In genomic region chr14:11556356-11557130, GRCm38 (mm10) we compare ENCODE assay signal across 8 mouse cellular contexts. TPM values are rescaled to one million over a fixed set of nuclear protein-coding genes. Genes with fewer than 3 reads are reported as not detected.
DNase-seq lines count a peak whose midpoint lies in the region; ATAC-seq lines count a peak whose summit lies in the region.

No protein-coding gene starts in this region.

- no peaks in the 10 kb centered on the region for H3K9me3 ChIP-seq in hindbrain, embryonic 16.5 days (ENCODE audit: control insufficient read depth, low read length)

- WGBS in hindbrain, embryonic 16.5 days, result 3% methylated on average over 26 of the region's 26 CpGs

- intact Hi-C loops in gastrocnemius, postnatal 14 days (cut with DNase I; ENCODE audit: low total_unique reads), result loop anchor here (10.0 kb wide), 1 partner anchor 588 kb away; no protein-coding TSS in a partner anchor

- H3K36me3 ChIP-seq in hindbrain, embryonic 16.5 days (ENCODE audit: control insufficient read depth, insufficient read depth, low read length), result no peaks in the 10 kb centered on the region

- H3K27me3 ChIP-seq in hindbrain, embryonic 16.5 days (replicated peaks; ENCODE audit: control insufficient read depth, insufficient read depth, low read length), result no peaks in the 10 kb centered on the region

- peak; percentile 83 for DNase-seq in adrenal gland, adult 2 months
- DNase-seq in embryo, embryonic 10.5 days (ENCODE audit: low spot score), result peak; percentile 69
- DNase-seq in gastrocnemius, postnatal 14 days, result peak; percentile 53
- DNase-seq in left cerebral cortex, adult 11 months (ENCODE audit: low spot score), result peak; percentile 53
- DNase-seq in lung, postnatal 10 days, result peak; percentile 68
- peak; percentile 66 for DNase-seq in right cerebral cortex, postnatal 14 days

- peak overlapping the region; percentile 72 for H3K4me2 ChIP-seq in hindbrain, embryonic 16.5 days (ENCODE audit: low read length)

- peak overlapping the region; percentile 90 for H3K9ac ChIP-seq in hindbrain, embryonic 16.5 days (ENCODE audit: low read depth, low read length)

- ATAC-seq in hindbrain, embryonic 16.5 days, result peak; percentile 9; the same call in 1 of the 2 replicates
- ATAC-seq in CD4-positive, CD25-positive, alpha-beta regulatory T cell, adult 4 months, result no peak

- H3K4me1 ChIP-seq in hindbrain, embryonic 16.5 days (ENCODE audit: control insufficient read depth, insufficient read depth, low read depth, low read length), result peaks cover 9% of the 10 kb centered on the region

- H3K4me3 ChIP-seq in hindbrain, embryonic 16.5 days (ENCODE audit: low read length), result peak overlapping the region; percentile 89

- H3K27ac ChIP-seq in hindbrain, embryonic 16.5 days (ENCODE audit: low read depth, low read length), result peak overlapping the region; percentile 97

RNA-seq across cellular contexts. Expression of gene Ptprg, which starts 3.2 kb away (rescaled TPM):
- 100 to 1,000 TPM in 1 of 2 experiments, 10 to 100 TPM in 1; 92.6 to 116 TPM for total RNA-seq in adrenal gland, adult 2 months (2021)
- 75.9 and 130 TPM in 2 replicates for polyA plus RNA-seq in adrenal gland, adult 2 months (2012; rRNA removed)
- 10 to 100 TPM; 31.2 to 34.5 TPM for total RNA-seq in gastrocnemius, postnatal 14 days (2021)
- polyA plus RNA-seq in hindbrain, embryonic 16.5 days (2015; fragmentation: Nextera tagmentation; extraction: Ambion mirVana), result 38.5 and 44.5 TPM in 2 replicates
- not detected for polyA plus RNA-seq in CD4-positive, CD25-positive, alpha-beta regulatory T cell, adult 4 months (2017; shearing (Covaris generic))

Comparison
In these comparisons a context has a peak if more than half of its experiments do, and no peak if none do; other contexts are left out.
1. RNA of gene Ptprg, which starts 3.2 kb away (polyA plus RNA-seq): 75.9 to 130 TPM in adrenal gland, adult 2 months and 38.5 to 44.5 TPM in hindbrain, embryonic 16.5 days; not detected in CD4-positive, CD25-positive, alpha-beta regulatory T cell, adult 4 months; every median in the first group is over 10 times any median in the second.
2. Peak in every context shown above with its lines, with median percentiles within 50 percentile points of each other: DNase-seq.